ENCODE assay signal across 13 mouse cellular contexts in genomic region chr16:47017486-47017885, GRCm38 (mm10).
"Had no signal": no experiment of that assay in that cellular context is flagged by ENCODE, and none has a peak within 500 bp of the region (broad histone marks: within the 10 kb centered on the region; RNA-seq: fewer than 3 reads in every experiment).

No protein-coding gene starts in this region.

- DNase-seq: gastrocnemius, postnatal 14 days; gastrocnemius, postnatal 36 days; heart, adult 11 months; heart, adult 2 months; heart, postnatal 14 days; heart, postnatal 36 days; kidney, adult 11 months; kidney, adult 2 months; kidney, adult 9 months; kidney, postnatal 14 days; kidney, postnatal 36 days; layer of hippocampus, adult 9-11 months; layer of hippocampus, postnatal 36 days had no signal
